Mouse (Mus musculus): ENCODE measurements at regions not wholly inside any gene's neighbourhood (a gene's known extent, or its start where the extent isn't known, plus 50 kb on each side); places are given as distances from the start of the nearest gene placed in this dataset.

- Histone ChIP-seq H3K9me3 (replicated peaks; ENCODE audit: control insufficient read depth, low read length) (no peaks in the 10 kb centered on the region), H3K27me3 (ENCODE audit: control insufficient read depth, insufficient read depth, low read length) (no peaks in the 10 kb centered on the region), H3K4me3 (ENCODE audit: low read depth, low read length) (no peak overlapping the region), H3K9ac (replicated peaks; ENCODE audit: low read length) (no peak overlapping the region), H3K27ac (replicated peaks; ENCODE audit: low read depth, low read length) (no peak overlapping the region), H3K4me1 (ENCODE audit: control insufficient read depth, insufficient read depth, low read length) (no peaks in the 10 kb centered on the region), H3K4me2 (ENCODE audit: low read depth, low read length) (no peak overlapping the region), H3K36me3 (replicated peaks; ENCODE audit: control insufficient read depth, insufficient read depth, low read depth, low read length) (no peaks in the 10 kb centered on the region)
- WGBS, result 16% methylated on average over 3 of the region's 3 CpGs
- peak; percentile 53 for DNase-seq (ENCODE audit: low spot score)
- no peak for ATAC-seq (replicated peaks; ENCODE audit: insufficient number of reproducible peaks, low FRiP score, low TSS enrichment, low read depth)
These were observed 166.7 kb upstream of the Rps6ka3 start for GRCm38 (mm10) chrX:159043432-159043831.

- no peak for DNase-seq (ENCODE audit: low spot score)
- no peaks in the 10 kb centered on the region for H3K36me3 ChIP-seq (replicated peaks; ENCODE audit: control insufficient read depth, insufficient read depth, low read depth, low read length)
- H3K9me3 ChIP-seq (replicated peaks; ENCODE audit: control insufficient read depth, low read length), result no peaks in the 10 kb centered on the region
- H3K4me3 ChIP-seq (ENCODE audit: low read depth, low read length), result no peak overlapping the region
- no peaks in the 10 kb centered on the region for H3K27me3 ChIP-seq (ENCODE audit: control insufficient read depth, insufficient read depth, low read length)
- no peak overlapping the region for H3K4me2 ChIP-seq (ENCODE audit: low read depth, low read length)
- H3K27ac ChIP-seq (replicated peaks; ENCODE audit: low read depth, low read length), result no peak overlapping the region
- H3K9ac ChIP-seq (replicated peaks; ENCODE audit: low read length), result no peak overlapping the region
- WGBS, result 59% methylated on average over 2 of the region's 2 CpGs
- H3K4me1 ChIP-seq (ENCODE audit: control insufficient read depth, insufficient read depth, low read length), result no peaks in the 10 kb centered on the region
- ATAC-seq (replicated peaks; ENCODE audit: insufficient number of reproducible peaks, low FRiP score, low TSS enrichment, low read depth), result no peak
These were observed 162.2 kb upstream of the Rps6ka3 start for GRCm38 (mm10) chrX:159047876-159048275.

DNA sequence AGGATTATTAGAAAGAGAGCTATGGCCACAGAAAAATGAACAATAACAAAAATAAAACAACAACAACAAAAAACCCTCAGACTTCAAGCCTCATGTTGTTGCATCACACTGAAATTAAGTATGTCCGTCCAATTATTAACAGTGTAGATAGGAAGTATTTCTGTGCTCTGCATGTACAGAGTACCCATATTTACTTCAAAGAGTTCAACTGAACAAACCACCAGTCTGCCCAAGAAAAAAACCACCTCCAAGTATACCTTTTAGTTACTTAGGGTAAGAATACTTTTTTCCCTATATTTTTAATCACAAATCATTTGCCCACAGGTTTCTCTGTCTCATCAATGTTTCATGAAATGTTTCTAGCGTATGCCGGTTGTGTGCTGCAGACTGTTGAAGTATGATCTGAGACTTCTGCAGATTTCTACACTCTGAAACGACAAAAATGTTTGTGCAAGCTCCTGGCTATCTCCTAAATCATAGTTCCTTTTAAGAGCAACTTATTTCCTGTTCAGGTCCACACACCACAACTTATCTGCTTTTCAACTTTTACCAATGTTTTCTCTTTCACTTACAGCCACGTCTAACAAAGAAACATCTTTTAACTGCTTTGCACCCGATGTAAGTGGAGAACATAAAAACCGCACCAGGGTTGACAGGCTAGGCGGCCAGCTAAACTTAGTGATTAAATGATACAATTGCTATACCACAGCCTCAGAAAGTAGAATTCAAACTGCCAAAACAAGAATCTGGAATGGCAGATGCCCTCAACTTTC lies 154.2 kb upstream of the Rps6ka3 start:
- H3K9ac ChIP-seq (replicated peaks; ENCODE audit: low read length), result no peak overlapping the region
- H3K9me3 ChIP-seq (replicated peaks; ENCODE audit: control insufficient read depth, low read length), result no peaks in the 10 kb centered on the region
- DNase-seq (ENCODE audit: low spot score) (no peak), ATAC-seq (replicated peaks; ENCODE audit: insufficient number of reproducible peaks, low FRiP score, low TSS enrichment, low read depth) (no peak)
- no peaks in the 10 kb centered on the region; the same call in 1 of the 2 replicates for H3K27me3 ChIP-seq (ENCODE audit: control insufficient read depth, insufficient read depth, low read length)
- H3K4me3 ChIP-seq (ENCODE audit: low read depth, low read length), result no peak overlapping the region
- H3K27ac ChIP-seq (replicated peaks; ENCODE audit: low read depth, low read length), result no peak overlapping the region
- H3K4me1 ChIP-seq (ENCODE audit: control insufficient read depth, insufficient read depth, low read length), result no peaks in the 10 kb centered on the region
- 78% methylated on average over 8 of the region's 8 CpGs for WGBS
- no peak overlapping the region for H3K4me2 ChIP-seq (ENCODE audit: low read depth, low read length)
- H3K36me3 ChIP-seq (replicated peaks; ENCODE audit: control insufficient read depth, insufficient read depth, low read depth, low read length), result no peaks in the 10 kb centered on the region

DNA sequence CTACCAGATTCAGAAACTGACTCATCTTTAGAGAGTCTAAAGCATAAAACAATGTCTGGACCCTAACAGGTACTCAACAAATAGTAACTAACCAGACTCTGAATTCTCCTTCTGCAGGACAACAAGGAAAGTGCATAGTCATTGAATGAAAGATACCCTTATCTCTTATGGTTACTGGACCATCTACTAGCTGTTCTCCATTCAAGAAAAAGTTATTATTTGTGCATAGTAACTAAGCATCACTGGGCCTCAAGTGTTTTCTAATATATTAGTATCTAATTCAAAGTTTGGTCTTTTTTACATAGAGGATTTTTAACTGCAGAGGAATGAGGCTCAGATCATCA lies 153.7 kb upstream of the Rps6ka3 start:
- Histone ChIP-seq H3K4me3 (ENCODE audit: low read depth, low read length) (no peak overlapping the region), H3K9ac (replicated peaks; ENCODE audit: low read length) (no peak overlapping the region), H3K4me2 (ENCODE audit: low read depth, low read length) (no peak overlapping the region), H3K36me3 (replicated peaks; ENCODE audit: control insufficient read depth, insufficient read depth, low read depth, low read length) (no peaks in the 10 kb centered on the region), H3K9me3 (replicated peaks; ENCODE audit: control insufficient read depth, low read length) (no peaks in the 10 kb centered on the region), H3K27ac (replicated peaks; ENCODE audit: low read depth, low read length) (no peak overlapping the region), H3K27me3 (ENCODE audit: control insufficient read depth, insufficient read depth, low read length) (no peaks in the 10 kb centered on the region; the same call in 1 of the 2 replicates), H3K4me1 (ENCODE audit: control insufficient read depth, insufficient read depth, low read length) (no peaks in the 10 kb centered on the region)
- DNase-seq (ENCODE audit: low spot score) (no peak), ATAC-seq (replicated peaks; ENCODE audit: insufficient number of reproducible peaks, low FRiP score, low TSS enrichment, low read depth) (no peak)

DNA sequence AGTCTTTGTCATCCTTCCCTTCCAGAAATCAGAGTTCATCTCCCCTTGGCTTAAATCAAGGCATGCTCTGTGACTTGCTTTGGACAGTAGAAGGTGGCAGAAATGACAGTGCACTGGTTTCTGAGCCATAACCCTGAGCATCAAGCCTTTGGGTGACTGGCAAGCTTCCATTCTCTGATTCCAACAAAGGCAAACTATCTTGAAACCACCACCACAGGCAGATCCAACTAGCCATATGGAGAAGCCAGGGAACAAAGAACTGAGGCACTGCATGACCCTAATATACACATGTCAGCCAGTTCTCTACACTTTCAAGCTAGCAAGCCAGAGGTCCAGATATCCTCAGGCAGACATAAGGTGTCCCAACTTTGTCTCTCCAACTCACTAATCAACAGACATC lies 151.2 kb upstream of the Rps6ka3 start:
- Histone ChIP-seq H3K4me1 (ENCODE audit: control insufficient read depth, insufficient read depth, low read length) (no peaks in the 10 kb centered on the region), H3K36me3 (replicated peaks; ENCODE audit: control insufficient read depth, insufficient read depth, low read depth, low read length) (no peaks in the 10 kb centered on the region), H3K4me2 (ENCODE audit: low read depth, low read length) (no peak overlapping the region), H3K27ac (replicated peaks; ENCODE audit: low read depth, low read length) (no peak overlapping the region), H3K4me3 (ENCODE audit: low read depth, low read length) (no peak overlapping the region), H3K9me3 (replicated peaks; ENCODE audit: control insufficient read depth, low read length) (no peaks in the 10 kb centered on the region), H3K27me3 (ENCODE audit: control insufficient read depth, insufficient read depth, low read length) (no peaks in the 10 kb centered on the region; the same call in 1 of the 2 replicates), H3K9ac (replicated peaks; ENCODE audit: low read length) (no peak overlapping the region)
- ATAC-seq (replicated peaks; ENCODE audit: insufficient number of reproducible peaks, low FRiP score, low TSS enrichment, low read depth) (no peak), DNase-seq (ENCODE audit: low spot score) (no peak)

DNA sequence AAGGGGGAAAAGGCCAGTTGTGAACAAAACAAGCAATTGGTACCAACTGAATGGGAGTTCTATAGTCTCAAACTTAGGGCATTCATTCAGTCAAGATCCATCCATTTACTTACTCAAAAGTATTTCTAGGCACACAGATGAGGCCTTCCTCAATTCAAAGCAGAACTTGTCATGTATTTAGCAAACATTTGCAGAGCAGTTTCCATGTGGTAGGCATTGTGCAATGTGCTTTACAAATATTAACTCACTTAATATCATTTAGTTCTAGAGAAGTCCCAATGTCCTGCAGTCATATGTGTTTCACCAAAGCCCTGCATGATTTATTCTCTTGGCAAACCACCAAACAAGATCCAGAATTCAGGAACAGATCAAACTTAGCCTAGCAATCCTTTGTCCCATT lies 148.8 kb upstream of the Rps6ka3 start:
- Histone ChIP-seq H3K4me2 (ENCODE audit: low read depth, low read length) (no peak overlapping the region), H3K9ac (replicated peaks; ENCODE audit: low read length) (no peak overlapping the region), H3K4me1 (ENCODE audit: control insufficient read depth, insufficient read depth, low read length) (no peaks in the 10 kb centered on the region), H3K27me3 (ENCODE audit: control insufficient read depth, insufficient read depth, low read length) (no peaks in the 10 kb centered on the region; the same call in 1 of the 2 replicates), H3K9me3 (replicated peaks; ENCODE audit: control insufficient read depth, low read length) (no peaks in the 10 kb centered on the region), H3K27ac (replicated peaks; ENCODE audit: low read depth, low read length) (no peak overlapping the region), H3K4me3 (ENCODE audit: low read depth, low read length) (no peak overlapping the region), H3K36me3 (replicated peaks; ENCODE audit: control insufficient read depth, insufficient read depth, low read depth, low read length) (no peaks in the 10 kb centered on the region)
- DNase-seq (ENCODE audit: low spot score) (no peak), ATAC-seq (replicated peaks; ENCODE audit: insufficient number of reproducible peaks, low FRiP score, low TSS enrichment, low read depth) (no peak)

DNA sequence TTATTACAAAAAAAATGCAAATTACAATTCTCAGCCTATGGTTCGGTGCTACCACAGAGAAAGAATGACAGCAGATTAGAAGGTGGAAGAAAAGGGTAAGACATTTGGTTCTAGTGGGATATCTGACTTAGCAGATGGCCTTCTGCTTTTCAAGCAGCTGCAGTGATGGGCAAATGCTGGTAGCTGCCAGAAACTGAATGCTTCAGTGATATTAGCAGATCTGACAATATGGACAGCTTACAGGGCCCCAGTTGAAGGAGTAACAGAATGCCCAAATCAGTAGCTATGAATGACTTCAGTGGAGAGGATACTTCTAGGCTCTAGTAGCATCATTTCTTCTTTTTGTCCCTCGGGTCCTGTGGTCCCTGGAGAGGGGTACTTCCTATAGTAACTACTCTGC lies 143.9 kb upstream of the Rps6ka3 start:
- no peak overlapping the region for H3K4me2 ChIP-seq (ENCODE audit: low read depth, low read length)
- H3K27me3 ChIP-seq (ENCODE audit: control insufficient read depth, insufficient read depth, low read length), result no peaks in the 10 kb centered on the region
- no peak overlapping the region for H3K27ac ChIP-seq (replicated peaks; ENCODE audit: low read depth, low read length)
- H3K4me1 ChIP-seq (ENCODE audit: control insufficient read depth, insufficient read depth, low read length), result no peaks in the 10 kb centered on the region
- DNase-seq (ENCODE audit: low spot score), result no peak
- H3K4me3 ChIP-seq (ENCODE audit: low read depth, low read length), result no peak overlapping the region
- H3K9me3 ChIP-seq (replicated peaks; ENCODE audit: control insufficient read depth, low read length), result no peaks in the 10 kb centered on the region
- no peaks in the 10 kb centered on the region for H3K36me3 ChIP-seq (replicated peaks; ENCODE audit: control insufficient read depth, insufficient read depth, low read depth, low read length)
- no peak for ATAC-seq (replicated peaks; ENCODE audit: insufficient number of reproducible peaks, low FRiP score, low TSS enrichment, low read depth)
- H3K9ac ChIP-seq (replicated peaks; ENCODE audit: low read length), result no peak overlapping the region
- WGBS, result 83% methylated on average over 2 of the region's 2 CpGs

GRCm38 (mm10) chrX:159072647-159073046 lies 137.5 kb upstream of the Rps6ka3 start:
- Histone ChIP-seq H3K9ac (replicated peaks; ENCODE audit: low read length) (no peak overlapping the region), H3K4me2 (ENCODE audit: low read depth, low read length) (no peak overlapping the region), H3K4me1 (ENCODE audit: control insufficient read depth, insufficient read depth, low read length) (no peaks in the 10 kb centered on the region), H3K9me3 (replicated peaks; ENCODE audit: control insufficient read depth, low read length) (no peaks in the 10 kb centered on the region), H3K4me3 (ENCODE audit: low read depth, low read length) (no peak overlapping the region), H3K27me3 (ENCODE audit: control insufficient read depth, insufficient read depth, low read length) (no peaks in the 10 kb centered on the region), H3K36me3 (replicated peaks; ENCODE audit: control insufficient read depth, insufficient read depth, low read depth, low read length) (no peaks in the 10 kb centered on the region), H3K27ac (replicated peaks; ENCODE audit: low read depth, low read length) (no peak overlapping the region)
- WGBS, result 77% methylated on average over 3 of the region's 3 CpGs
- ATAC-seq (replicated peaks; ENCODE audit: insufficient number of reproducible peaks, low FRiP score, low TSS enrichment, low read depth) (no peak), DNase-seq (ENCODE audit: low spot score) (no peak)

Measured in embryonic facial prominence, embryonic 11.5 days (tissue).